Mouse (Mus musculus): ENCODE measurements around the gene Hacl1. TPM values are rescaled to one million over a fixed set of nuclear protein-coding genes. Genes with fewer than 3 reads are reported as not detected.

Gene Hacl1
- total RNA-seq, 2 experiments from 2014 or later, result 4.9 to 6.0 TPM

- intact Hi-C loops (cut with DNase I), result no loop called here
- DNase-seq, result no peak
Measured at GRCm38 (mm10) chr14:31663376-31664099, 22.5 kb upstream of the Hacl1 start.

GRCm38 (mm10) chr14:31662555-31663211 lies 21.6 kb upstream of the Hacl1 start:
- intact Hi-C loops (cut with DNase I), result no loop called here
- peak; percentile 84 for DNase-seq

- DNase-seq, result peak; percentile 82
- intact Hi-C loops (cut with DNase I), result no loop called here
Measured at GRCm38 (mm10) chr14:31661671-31662554, 20.8 kb upstream of the Hacl1 start.

GRCm38 (mm10) chr14:31660312-31661093 lies 19.4 kb upstream of the Hacl1 start:
- DNase-seq, result peak; percentile 45
- intact Hi-C loops (cut with DNase I), result no loop called here

- intact Hi-C loops (cut with DNase I), result loop anchor here (5.0 to 10.0 kb wide), 3 partner anchors 133 to 415 kb away; no protein-coding TSS in a partner anchor
- no peak for DNase-seq
Measured at GRCm38 (mm10) chr14:31659501-31660181, 18.6 kb upstream of the Hacl1 start.

GRCm38 (mm10) chr14:31658126-31658680 lies 17.1 kb upstream of the Hacl1 start:
- peak; percentile 63 for DNase-seq
- intact Hi-C loops (cut with DNase I), result loop anchor here (5.0 to 10.0 kb wide), 3 partner anchors 134 to 417 kb away; no protein-coding TSS in a partner anchor

- DNase-seq, result peak; percentile 71
- intact Hi-C loops (cut with DNase I), result loop anchor here (5.0 to 10.0 kb wide), 3 partner anchors 135 to 418 kb away; no protein-coding TSS in a partner anchor
Measured at GRCm38 (mm10) chr14:31656857-31657645, 16.0 kb upstream of the Hacl1 start.

- intact Hi-C loops (cut with DNase I), result loop anchor here (5.0 to 10.0 kb wide), 3 partner anchors 136 to 418 kb away; no protein-coding TSS in a partner anchor
- no peak for DNase-seq
Measured at GRCm38 (mm10) chr14:31656386-31656785, 15.3 kb upstream of the Hacl1 start.

- intact Hi-C loops (cut with DNase I), result loop anchor here (5.0 to 10.0 kb wide), 3 partner anchors 137 to 419 kb away; no protein-coding TSS in a partner anchor
- DNase-seq, result no peak
Measured at GRCm38 (mm10) chr14:31655406-31655805, 14.3 kb upstream of the Hacl1 start.

GRCm38 (mm10) chr14:31654816-31655215 lies 13.7 kb upstream of the Hacl1 start:
- intact Hi-C loops (cut with DNase I), result loop anchor here (5.0 to 10.0 kb wide), 3 partner anchors 137 to 420 kb away; no protein-coding TSS in a partner anchor
- DNase-seq, result peak; percentile 20

GRCm38 (mm10) chr14:31653101-31653875 lies 12.2 kb upstream of the Hacl1 start:
- intact Hi-C loops (cut with DNase I), result loop anchor here (10.0 kb wide), 2 partner anchors 282 to 422 kb away; no protein-coding TSS in a partner anchor
- DNase-seq, result no peak

GRCm38 (mm10) chr14:31652624-31653023 lies 11.5 kb upstream of the Hacl1 start:
- intact Hi-C loops (cut with DNase I), result loop anchor here (10.0 kb wide), 2 partner anchors 282 to 422 kb away; no protein-coding TSS in a partner anchor
- no peak for DNase-seq

GRCm38 (mm10) chr14:31652106-31652505 lies 11.0 kb upstream of the Hacl1 start:
- DNase-seq, result no peak
- intact Hi-C loops (cut with DNase I), result loop anchor here (10.0 kb wide), 2 partner anchors 283 to 423 kb away; no protein-coding TSS in a partner anchor

- no peak for DNase-seq
- intact Hi-C loops (cut with DNase I), result loop anchor here (10.0 kb wide), 2 partner anchors 284 to 424 kb away; no protein-coding TSS in a partner anchor
Measured at GRCm38 (mm10) chr14:31651206-31651605, 10.1 kb upstream of the Hacl1 start.

- no peak for DNase-seq
- intact Hi-C loops (cut with DNase I), result loop anchor here (10.0 kb wide), 2 partner anchors 284 to 424 kb away; no protein-coding TSS in a partner anchor
Measured at GRCm38 (mm10) chr14:31650347-31650746, 9.3 kb upstream of the Hacl1 start.

GRCm38 (mm10) chr14:31647991-31648390 lies 6.9 kb upstream of the Hacl1 start:
- intact Hi-C loops (cut with DNase I), result no loop called here
- no peak for DNase-seq

- no peak for DNase-seq
- intact Hi-C loops (cut with DNase I), result no loop called here
Measured at GRCm38 (mm10) chr14:31645920-31646319, 4.8 kb upstream of the Hacl1 start.

Measured in left cerebral cortex, postnatal 4 days (tissue).